Comparison of ENCODE assay signal across 8 mouse cellular contexts in the genomic region with DNA sequence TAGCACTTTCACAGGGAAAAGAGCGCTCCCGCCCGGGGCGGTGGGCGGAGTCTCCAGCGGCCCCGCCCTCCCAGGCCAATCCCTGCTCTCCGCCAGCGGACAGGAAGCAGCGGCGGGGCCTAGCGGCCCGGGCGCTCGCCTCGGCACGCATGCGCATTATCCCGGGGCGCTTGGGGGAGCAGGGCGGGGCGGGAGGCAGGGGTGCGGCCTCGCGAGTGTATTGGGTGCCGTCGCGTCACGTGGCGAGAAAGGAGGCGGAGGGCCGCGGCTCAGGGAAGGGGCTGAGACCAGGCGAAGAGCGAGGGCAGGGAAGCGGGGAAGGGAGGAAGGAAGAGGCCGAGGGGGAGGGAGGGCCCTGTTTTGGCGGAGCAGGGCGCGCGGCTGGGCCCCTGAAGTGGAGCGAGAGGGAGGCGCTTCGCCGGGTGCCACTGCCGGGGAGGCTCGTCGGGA. TPM values are rescaled to one million over a fixed set of nuclear protein-coding genes. Genes with fewer than 3 reads are reported as not detected.
DNase-seq lines count a peak whose midpoint lies in the region; ATAC-seq and TF ChIP-seq lines count a peak whose summit lies in the region.

TSS of gene Adam10 (plus strand) at position 316 of the 450 bp plus-strand sequence.

- 0% methylated on average over 47 of the region's 48 CpGs for WGBS in heart, embryonic 11.5 days (ENCODE audit: insufficient replicate concordance)
- WGBS in kidney, embryonic 16.5 days, result 1% methylated on average over 42 of the region's 48 CpGs
- WGBS in liver, adult 2 months, result under 1% methylated on average over 44 of the region's 48 CpGs

- H3K4me1 ChIP-seq in heart, embryonic 11.5 days (ENCODE audit: control insufficient read depth, insufficient read depth, low read length), result 0 out of 2 replicates have a peak, but pooled peaks cover 6% of the 10 kb centered on the region
- H3K4me1 ChIP-seq in kidney, embryonic 16.5 days (ENCODE audit: insufficient read depth, low read length), result peaks cover 18% of the 10 kb centered on the region
- peaks cover 4% of the 10 kb centered on the region; the same call in 1 of the 2 replicates for H3K4me1 ChIP-seq in liver, adult 2 months (ENCODE audit: control insufficient read depth, insufficient read depth, low read length)

- peak; percentile 94 for TF ChIP-seq POLR2A in liver, adult 2 months (IDR thresholded peaks at IDR 0.05; ENCODE audit: extremely low read depth, insufficient read depth, low read length)
- TF ChIP-seq POLR2A in myocyte (IDR thresholded peaks at IDR 0.05; ENCODE audit: insufficient read length, low read depth), result peak; percentile 95

- H3K4me2 ChIP-seq in heart, embryonic 11.5 days, result peak within 1 kb of the TSS; percentile 86
- H3K4me2 ChIP-seq in kidney, embryonic 16.5 days (replicated peaks; ENCODE audit: low read depth, low read length), result peak within 1 kb of the TSS; percentile 84
- peak within 1 kb of the TSS; percentile 78 for H3K4me2 ChIP-seq in myocyte (ENCODE audit: low read depth)

- peak within 1 kb of the TSS; percentile 75 for H3K4me3 ChIP-seq in heart, embryonic 11.5 days (ENCODE audit: low read depth, low read length)
- peak within 1 kb of the TSS; percentile 95 for H3K4me3 ChIP-seq in kidney, embryonic 16.5 days (ENCODE audit: low read length)
- H3K4me3 ChIP-seq in liver, adult 2 months (ENCODE audit: insufficient read depth, low read depth, low read length), result peak within 1 kb of the TSS; percentile 91
- peak within 1 kb of the TSS; percentile 55 for H3K4me3 ChIP-seq in myocyte

- H3ac ChIP-seq in myocyte (ENCODE audit: control insufficient read depth, insufficient read length), result peak within 1 kb of the TSS; percentile 95

- H3K9me3 ChIP-seq in heart, embryonic 11.5 days (replicated peaks; ENCODE audit: control insufficient read depth, low read length), result no peaks in the 10 kb centered on the region
- H3K9me3 ChIP-seq in kidney, embryonic 16.5 days (ENCODE audit: low read length), result no peaks in the 10 kb centered on the region

- peak; percentile 91 for ATAC-seq in erythroblast, adult 5-6 weeks (replicated peaks; ENCODE audit: low FRiP score, poor library complexity, severe bottlenecking)
- peak; percentile 98 for ATAC-seq in heart, embryonic 11.5 days (replicated peaks; ENCODE audit: insufficient number of reproducible peaks, low FRiP score, low TSS enrichment)
- peak; percentile 99 for ATAC-seq in kidney, embryonic 16.5 days (ENCODE audit: low FRiP score, low TSS enrichment)

- peak; percentile 97 to 98 for DNase-seq in B cell, adult 2 months
- DNase-seq in brain, adult 2 months (ENCODE audit: low read depth, low spot score), result peak; percentile 100
- DNase-seq in liver, adult 2 months (ENCODE audit: extremely low read depth, low read depth, low spot score), result peak; percentile 89
- DNase-seq in splenic B cell, adult 2 months (ENCODE audit: low read depth, low spot score), result peak; percentile 99

- no peaks in the 10 kb centered on the region for H3K27me3 ChIP-seq in heart, embryonic 11.5 days (ENCODE audit: control insufficient read depth, insufficient read depth, low read length)
- no peaks in the 10 kb centered on the region for H3K27me3 ChIP-seq in kidney, embryonic 16.5 days (ENCODE audit: insufficient read depth, low read length)
- no peaks in the 10 kb centered on the region for H3K27me3 ChIP-seq in liver, adult 2 months (ENCODE audit: control insufficient read depth, insufficient read depth, low read length)
- no peaks in the 10 kb centered on the region for H3K27me3 ChIP-seq in myocyte (ENCODE audit: control insufficient read depth, insufficient read depth, insufficient read length)
- no peaks in the 10 kb centered on the region for H3K27me3 ChIP-seq in splenic B cell, adult 2 months (ENCODE audit: control insufficient read depth, insufficient read depth, low read length, poor library complexity, severe bottlenecking)

- no peaks in the 10 kb centered on the region for H3K36me3 ChIP-seq in heart, embryonic 11.5 days (ENCODE audit: control insufficient read depth, insufficient read depth, low read length)
- H3K36me3 ChIP-seq in kidney, embryonic 16.5 days (ENCODE audit: insufficient read depth, low read length), result no peaks in the 10 kb centered on the region
- H3K36me3 ChIP-seq in liver, adult 2 months (ENCODE audit: control insufficient read depth, insufficient read depth, low read length), result no peaks in the 10 kb centered on the region
- no peaks in the 10 kb centered on the region for H3K36me3 ChIP-seq in myocyte (ENCODE audit: control insufficient read depth, insufficient read depth)
- H3K36me3 ChIP-seq in splenic B cell, adult 2 months (ENCODE audit: control insufficient read depth, insufficient read depth, low read length, poor library complexity, severe bottlenecking), result no peaks in the 10 kb centered on the region

- H3K79me2 ChIP-seq in liver, adult 2 months (ENCODE audit: control insufficient read depth, insufficient read depth, low read length), result peaks cover 7% of the 10 kb centered on the region; the same call in 1 of the 2 replicates
- H3K79me2 ChIP-seq in myocyte (ENCODE audit: control insufficient read depth, insufficient read depth), result peaks cover 43% of the 10 kb centered on the region

- H3K9ac ChIP-seq in heart, embryonic 11.5 days (ENCODE audit: low read depth, low read length), result peak within 1 kb of the TSS; percentile 97
- H3K9ac ChIP-seq in kidney, embryonic 16.5 days (replicated peaks; ENCODE audit: low read length), result peak within 1 kb of the TSS; percentile 99
- peak within 1 kb of the TSS; percentile 96 for H3K9ac ChIP-seq in liver, adult 2 months (ENCODE audit: low read depth, low read length)

- TF ChIP-seq CTCF in liver, adult 2 months (IDR thresholded peaks at IDR 0.05; ENCODE audit: low read depth, low read length), result no peak

- H3K27ac ChIP-seq in heart, embryonic 11.5 days (ENCODE audit: low read depth, low read length), result peak within 1 kb of the TSS; percentile 94
- peak within 1 kb of the TSS; percentile 97 for H3K27ac ChIP-seq in kidney, embryonic 16.5 days (ENCODE audit: low read length)
- H3K27ac ChIP-seq in liver, adult 2 months (replicated peaks; ENCODE audit: insufficient read depth, low read depth, low read length), result peak within 1 kb of the TSS; percentile 90

TF ChIP-seq in myocyte, 11 proteins besides CTCF, POLR2A, EP300 and RAD21:
- peak in 1 of 3 experiments; percentile 1 for TF ChIP-seq MYOG (IDR thresholded peaks at IDR 0.05; ENCODE audit: control insufficient read depth in 1 of 3, insufficient read depth in 1 of 3, insufficient read length in 2 of 3, low read depth in 2 of 3)
- peak; percentile 30 for TF ChIP-seq REST (IDR thresholded peaks at IDR 0.05; ENCODE audit: insufficient read depth, insufficient read length)
- TF ChIP-seq TCF3 (IDR thresholded peaks at IDR 0.05; ENCODE audit: insufficient read length, low read depth), result no peak
- no peak for TF ChIP-seq MAX (IDR thresholded peaks at IDR 0.05; ENCODE audit: low read depth)
- TF ChIP-seq POLR2AphosphoS2 (IDR thresholded peaks at IDR 0.05; ENCODE audit: insufficient read length, low read depth), result peak; percentile 95
- peak; percentile 92 for TF ChIP-seq USF1 (IDR thresholded peaks at IDR 0.05; ENCODE audit: low read depth)
- no peak for TF ChIP-seq CEBPB (IDR thresholded peaks at IDR 0.05; ENCODE audit: insufficient read depth, poor library complexity, severe bottlenecking)
- peak in 1 of 3 experiments; percentile 3 for TF ChIP-seq MYOD1 (IDR thresholded peaks at IDR 0.05; ENCODE audit: control insufficient read depth in 1 of 3, insufficient read length in 2 of 3, low read depth in 2 of 3)
- TF ChIP-seq E2F4 (IDR thresholded peaks at IDR 0.05; ENCODE audit: insufficient read depth), result no peak
- no peak for TF ChIP-seq TCF12 (IDR thresholded peaks at IDR 0.05; ENCODE audit: insufficient read depth, poor library complexity, severe bottlenecking)
- no peak for TF ChIP-seq SRF (IDR thresholded peaks at IDR 0.05; ENCODE audit: control insufficient read depth, insufficient read length, low read depth)

RNA-seq across cellular contexts. Expression of gene Adam10, which starts in this region (rescaled TPM):
- 310 and 344 TPM in 2 replicates for total RNA-seq in erythroblast, adult 5-6 weeks (2015; ENCODE audit: low replicate concordance)
- 311 and 361 TPM in 2 replicates for total RNA-seq in erythroblast, adult 5-6 weeks (2017; ENCODE audit: low replicate concordance)
- polyA plus RNA-seq in heart, embryonic 11.5 days (2014; fragmentation: Nextera tagmentation; extraction: Ambion mirVana), result 70.2 and 80.2 TPM in 2 replicates
- 88.7 and 90.1 TPM in 2 replicates for polyA plus RNA-seq in kidney, embryonic 16.5 days (2015; fragmentation: Nextera tagmentation; extraction: Ambion mirVana)
- total RNA-seq in liver, adult 2 months (2014; rRNA removed), result 16.8 TPM in 2 replicates
- 4.9 and 5.0 TPM in 2 replicates for polyA plus RNA-seq in liver, adult 2 months (2012; rRNA removed)
- 18.3 TPM for polyA plus RNA-seq in myocyte (2012; fragmentation: generic; extraction: Trizol)

Comparison
In these comparisons a context has a peak if more than half of its experiments do, and no peak if none do; other contexts are left out.
1. Peak in every context shown above with its lines: DNase-seq, ATAC-seq, H3K4me3 ChIP-seq and H3K27ac ChIP-seq.
2. RNA of gene Adam10 (total RNA-seq): 310 to 361 TPM in erythroblast, adult 5-6 weeks; 16.8 TPM in liver, adult 2 months; every median in the first group is over 10 times any median in the second.